Mouse (Mus musculus) olfactory bulb, adult 2 months (tissue): ENCODE measurements around the gene Stxbp5l.

Experiments used
- CTCF ChIP-seq: fragments of 200-500 bp; IDR thresholded peaks from 2 replicates; pipeline ENCODE4 v1.5.1; 2012; ENCODE audit warnings: low read depth, mild to moderate bottlenecking, low read length, moderate library complexity; ENCODE audit not compliant: insufficient read depth
- POLR2A ChIP-seq: fragments of 200-500 bp; IDR thresholded peaks from 2 replicates; pipeline ENCODE4 v1.6.1; 2012; ENCODE audit warnings: mild to moderate bottlenecking, low read depth, low read length, moderate library complexity; ENCODE audit not compliant: insufficient read depth

GRCm38 (mm10) chr16:37347092-37347491 is 37.7 kb downstream of the Stxbp5l start:
- no peak for TF ChIP-seq CTCF
- TF ChIP-seq POLR2A, result no peak
